Mouse (Mus musculus): ENCODE data around the gene Ccdc60.
"Not testable (repeated sequence)": the region's sequence is repeated elsewhere in the genome, so short reads cannot be mapped to it uniquely, and the experiment has no call there.

The Ccdc60 gene

DNA sequence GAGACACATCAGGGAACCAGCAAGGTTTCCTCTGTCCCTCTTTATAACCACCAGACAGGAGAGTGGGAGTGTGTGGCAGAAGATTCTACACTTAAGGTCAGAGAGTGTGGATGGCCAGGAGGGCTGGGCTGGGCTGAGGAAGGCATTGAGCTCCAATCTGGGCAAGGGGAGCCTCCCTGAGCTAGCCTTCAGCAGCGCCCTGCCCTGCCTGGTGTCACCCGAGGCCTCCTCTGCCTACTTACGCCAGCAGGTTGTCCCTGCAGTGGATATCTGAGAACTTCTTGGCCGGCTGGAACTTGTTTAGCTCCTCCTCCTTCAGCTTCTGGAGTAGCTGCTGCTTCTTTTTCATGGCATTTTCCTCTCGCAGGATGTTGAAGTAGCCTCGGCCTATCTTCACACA is 99.0 kb downstream of the Ccdc60 start:
- DNase-seq, result no peak

DNA sequence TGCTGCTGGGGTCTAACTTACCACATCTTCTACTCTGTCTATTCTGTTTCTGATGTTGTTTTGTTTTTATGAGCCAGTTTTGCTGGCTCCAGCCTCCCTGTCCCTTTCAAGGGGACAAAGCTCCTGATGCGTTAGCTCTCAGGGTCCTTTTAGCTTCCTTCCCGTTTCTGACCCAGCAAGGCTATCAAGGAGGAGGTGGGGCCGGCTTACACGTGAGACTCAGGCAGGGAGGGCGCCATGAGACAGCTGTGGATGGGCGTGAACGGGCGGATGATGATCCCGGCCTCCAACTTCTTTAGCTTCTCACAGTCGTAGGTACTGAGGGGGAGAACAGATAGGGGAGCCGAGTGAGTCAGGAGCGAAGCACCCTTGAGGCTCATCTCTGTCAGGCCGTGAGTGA is 108.2 kb downstream of the Ccdc60 start:
- DNase-seq, result no peak

DNA sequence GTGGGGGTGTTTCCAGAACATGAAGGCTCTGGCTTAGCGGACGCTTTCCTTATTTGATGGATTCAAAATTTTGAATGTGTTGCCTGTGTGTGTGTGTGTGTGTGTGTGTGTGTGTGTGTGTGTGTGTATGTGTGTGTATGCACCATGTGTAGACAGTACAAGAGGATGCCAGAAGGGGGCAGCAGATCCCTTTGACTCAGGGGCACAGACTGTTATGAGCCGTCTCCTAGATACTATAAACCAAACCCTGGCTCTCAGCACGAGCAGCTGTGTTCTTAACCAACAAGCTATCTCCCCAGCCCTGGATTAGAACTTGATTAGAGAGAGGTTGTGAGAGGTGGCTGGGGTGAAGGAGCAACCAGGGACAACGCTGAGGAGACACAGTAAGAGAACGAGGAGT is 117.1 kb downstream of the Ccdc60 start:
- no peak for DNase-seq

DNA sequence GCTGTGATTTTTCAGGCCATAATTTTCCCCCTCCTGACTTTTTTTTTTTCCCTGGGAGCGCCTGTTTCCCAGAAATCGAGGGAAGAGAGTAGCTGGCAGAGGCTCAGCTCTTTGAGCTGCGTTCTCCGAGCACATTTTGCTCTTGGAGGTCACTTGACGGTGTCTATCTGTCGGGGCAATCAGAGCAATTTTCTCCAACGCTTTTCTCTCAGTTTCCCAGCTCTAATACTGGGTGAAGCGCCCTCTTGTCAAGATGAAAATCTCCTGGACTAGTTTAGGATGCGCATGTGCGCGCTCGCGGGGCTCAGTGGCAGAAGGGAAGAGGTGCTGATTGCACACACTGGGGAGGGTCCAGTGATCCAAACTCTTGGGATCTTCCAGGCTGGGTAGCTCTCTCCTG is 121.8 kb downstream of the Ccdc60 start:
- DNase-seq, result no peak

DNA sequence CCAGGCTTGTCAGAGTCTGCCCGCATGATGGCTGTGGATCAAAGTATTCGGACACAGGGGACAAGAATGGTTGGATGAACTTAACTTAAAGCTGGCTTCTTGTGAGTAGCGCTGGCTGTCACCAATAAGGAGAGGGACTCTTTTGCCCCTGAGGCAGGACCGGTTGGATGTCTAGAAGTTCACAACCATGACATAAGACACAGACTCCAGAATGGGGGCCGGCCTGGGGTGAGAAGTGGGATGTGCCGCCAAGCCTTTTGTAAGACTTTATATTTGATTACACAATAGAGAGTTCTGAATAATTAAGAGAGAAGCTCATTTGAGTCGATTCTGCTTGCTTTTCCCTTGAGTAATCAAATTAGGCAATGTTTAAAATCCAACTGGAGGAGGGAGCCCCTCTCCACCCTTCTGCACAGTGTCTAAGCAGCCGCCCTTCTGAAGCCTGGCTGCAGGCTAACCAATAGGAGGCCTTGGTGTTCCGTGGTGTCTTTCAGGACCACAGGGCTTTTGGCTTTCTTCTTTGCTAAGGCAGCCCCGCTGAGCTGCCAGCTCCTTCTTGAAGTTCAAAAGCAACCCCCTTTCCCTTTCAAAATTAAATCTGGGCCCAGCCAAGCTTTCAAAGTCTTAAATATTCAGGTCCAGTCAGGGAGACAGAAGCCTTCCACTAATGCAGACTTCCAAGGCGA is 123.4 kb downstream of the Ccdc60 start:
- DNase-seq, result no peak

DNA sequence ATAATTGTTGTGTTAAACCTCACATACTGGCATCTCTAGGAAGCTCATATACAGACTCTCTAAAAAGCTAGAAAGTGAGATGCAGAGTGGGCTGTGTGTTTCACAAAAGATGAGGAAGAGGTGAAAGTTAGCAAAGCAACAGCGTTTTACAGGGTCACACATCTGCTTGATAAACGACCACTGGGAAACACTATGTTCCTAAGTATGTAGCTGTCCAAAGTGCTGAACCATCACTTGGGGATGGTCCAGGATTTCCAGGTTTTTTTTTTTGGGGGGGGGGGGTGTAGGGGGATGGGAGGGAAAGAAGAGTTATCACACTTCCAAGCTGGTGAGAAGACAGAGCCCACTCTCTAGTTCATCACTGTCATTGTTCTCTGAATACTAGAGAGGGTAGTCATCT is 134.0 kb downstream of the Ccdc60 start:
- no peak for DNase-seq

DNA sequence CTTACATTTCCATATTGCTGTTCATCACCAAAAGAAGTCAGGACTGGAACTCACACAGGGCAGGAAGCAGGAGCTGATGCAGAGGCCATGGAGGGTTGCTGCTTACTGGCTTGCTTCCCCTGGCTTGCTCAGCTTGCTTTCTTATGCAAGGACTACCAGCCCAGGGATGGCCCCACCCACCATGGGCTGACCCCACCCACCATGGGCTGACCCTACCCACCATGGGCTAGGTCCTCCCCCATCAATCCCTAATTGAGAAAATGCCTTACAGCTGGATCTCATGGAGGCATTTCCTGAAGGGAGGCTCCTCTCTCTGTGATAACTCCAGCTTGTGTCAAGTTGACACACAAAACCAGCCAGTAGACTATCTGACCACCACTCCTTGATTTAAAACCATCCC is 142.3 kb downstream of the Ccdc60 start:
- DNase-seq, result not testable (repeated sequence)

DNA sequence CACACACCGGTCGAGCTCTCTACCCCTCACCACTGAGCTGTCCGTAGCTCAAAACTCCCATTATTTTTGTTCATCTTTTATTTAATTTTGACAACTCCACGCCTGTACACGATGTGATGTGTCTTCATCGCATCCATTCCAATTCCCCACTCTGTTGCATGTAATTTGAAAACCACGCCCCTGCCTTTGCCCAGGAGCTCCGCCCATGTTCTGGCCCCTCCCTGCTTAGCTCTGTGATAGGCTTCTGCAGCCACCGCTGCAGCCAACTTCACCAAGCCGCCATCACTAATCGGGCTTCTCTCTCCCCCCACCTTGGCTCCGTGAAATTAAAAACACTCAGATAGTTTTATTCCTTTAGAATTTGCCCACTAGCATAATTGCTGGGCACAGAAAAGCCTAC is 144.1 kb downstream of the Ccdc60 start:
- no peak for DNase-seq

DNA sequence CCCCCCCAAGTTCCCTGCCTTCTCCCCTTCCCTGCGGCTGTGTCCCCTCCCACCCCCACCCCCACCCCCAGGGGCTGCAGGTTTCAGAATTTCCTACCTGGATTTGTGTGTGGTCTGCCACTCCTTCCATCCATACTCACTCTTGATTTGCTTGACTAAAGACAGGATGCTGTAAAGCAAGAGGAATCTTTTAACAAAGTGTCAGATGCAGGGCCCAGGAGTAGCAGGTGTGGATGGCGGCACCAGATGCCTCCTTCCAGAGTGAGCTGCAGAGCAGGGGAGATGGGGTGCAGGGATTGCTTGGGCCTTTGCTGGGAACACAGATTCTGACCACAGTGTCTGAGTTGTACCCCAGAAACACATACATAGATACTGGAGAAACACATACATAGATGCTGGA is 148.1 kb downstream of the Ccdc60 start:
- DNase-seq, result no peak

DNA sequence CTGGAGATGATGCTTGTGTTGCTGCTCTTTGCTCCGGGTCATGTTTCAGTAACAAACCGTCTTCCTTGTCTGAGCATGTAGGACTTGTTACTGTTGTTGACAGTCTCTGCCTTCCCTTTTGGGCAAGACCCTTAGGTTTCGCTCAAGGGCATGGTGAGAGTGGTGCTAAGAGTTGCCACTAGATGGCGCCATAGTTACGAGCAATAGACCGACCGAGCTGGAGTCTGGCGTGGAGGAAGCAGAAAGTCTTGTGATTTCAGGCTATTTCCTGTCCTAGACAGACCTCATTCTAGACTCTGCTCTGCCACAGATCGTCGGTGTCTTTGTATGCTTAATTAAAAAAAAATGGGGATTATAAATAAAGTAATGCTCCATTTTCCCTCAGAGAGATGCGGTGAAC is 165.4 kb downstream of the Ccdc60 start:
- DNase-seq, result peak; percentile 55 to 58

DNA sequence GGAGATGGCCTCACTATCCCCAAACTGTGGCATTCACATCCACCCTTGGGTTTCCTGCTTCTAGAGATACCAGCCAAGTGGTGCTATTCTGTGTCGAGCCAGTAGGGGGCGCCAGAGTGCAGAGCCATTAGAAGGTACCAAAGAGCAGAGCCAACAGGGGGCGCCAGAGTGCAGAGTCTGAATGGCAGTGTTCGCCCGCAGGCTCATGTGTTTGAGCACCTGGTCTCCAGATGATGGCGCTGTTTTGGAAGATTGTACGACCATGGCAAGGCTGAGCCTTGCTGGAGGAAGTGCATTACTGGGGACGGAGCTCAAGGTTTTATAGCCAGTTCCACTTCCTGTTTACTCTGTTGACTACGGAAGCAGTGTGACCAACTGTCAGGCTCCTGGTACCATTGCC is 172.2 kb downstream of the Ccdc60 start:
- DNase-seq, result peak; percentile 15 to 27

DNA sequence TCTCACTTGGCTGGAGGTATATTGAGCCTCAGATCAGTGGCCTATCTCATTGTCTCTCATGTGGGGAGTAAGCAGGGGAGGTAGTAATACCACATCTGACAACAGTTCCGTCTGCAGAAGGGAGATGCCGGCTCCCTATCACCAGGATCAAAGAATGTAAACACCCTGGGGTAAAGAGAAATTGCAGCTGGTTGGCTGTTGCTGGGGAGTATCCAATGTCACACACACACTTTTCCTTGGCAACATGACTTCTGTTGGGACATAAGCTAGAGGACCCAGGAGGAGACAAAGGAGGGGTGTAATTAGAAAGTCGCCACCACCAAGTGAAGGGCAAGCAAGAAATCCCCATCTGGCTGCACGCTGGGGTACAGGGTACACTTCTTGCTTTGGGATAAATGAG is 172.7 kb downstream of the Ccdc60 start:
- DNase-seq, result no peak

DNA sequence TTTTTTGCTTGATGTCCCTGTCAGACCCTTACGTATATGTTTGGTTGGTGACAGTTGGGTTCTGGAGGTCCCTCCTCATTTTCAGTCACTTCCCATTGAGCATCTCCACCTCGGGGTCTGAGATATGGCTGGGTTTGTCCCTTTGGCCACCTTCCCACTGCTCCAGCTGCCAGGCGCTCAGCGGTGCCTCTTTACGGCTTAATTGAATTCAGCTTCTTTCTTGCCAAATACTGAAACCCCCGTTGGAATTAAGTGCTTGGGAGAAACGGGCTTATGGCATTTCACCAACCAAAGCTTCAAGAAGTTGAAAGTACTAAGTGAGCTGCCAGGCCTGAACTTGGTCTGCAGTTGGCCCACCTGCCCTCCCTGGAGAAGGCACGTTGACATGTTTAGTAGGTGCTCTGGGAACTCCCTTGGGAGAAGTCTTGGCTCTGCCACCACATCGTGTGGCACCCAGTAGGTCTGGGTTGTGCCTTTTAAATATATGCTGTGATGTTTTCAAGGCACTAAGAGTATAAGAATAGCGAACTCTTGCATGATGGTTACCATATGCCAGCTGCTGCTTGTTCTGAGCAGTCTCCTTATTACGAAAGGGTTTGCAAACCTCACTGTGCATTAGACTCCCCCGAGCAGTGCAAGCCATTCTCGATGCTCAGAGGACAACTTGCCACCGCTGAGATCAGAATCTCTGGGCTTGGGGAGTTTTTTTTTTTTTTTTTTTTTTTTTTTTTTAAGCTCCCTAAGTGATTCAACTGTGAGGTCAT is 173.5 kb downstream of the Ccdc60 start:
- DNase-seq, result no peak

DNA sequence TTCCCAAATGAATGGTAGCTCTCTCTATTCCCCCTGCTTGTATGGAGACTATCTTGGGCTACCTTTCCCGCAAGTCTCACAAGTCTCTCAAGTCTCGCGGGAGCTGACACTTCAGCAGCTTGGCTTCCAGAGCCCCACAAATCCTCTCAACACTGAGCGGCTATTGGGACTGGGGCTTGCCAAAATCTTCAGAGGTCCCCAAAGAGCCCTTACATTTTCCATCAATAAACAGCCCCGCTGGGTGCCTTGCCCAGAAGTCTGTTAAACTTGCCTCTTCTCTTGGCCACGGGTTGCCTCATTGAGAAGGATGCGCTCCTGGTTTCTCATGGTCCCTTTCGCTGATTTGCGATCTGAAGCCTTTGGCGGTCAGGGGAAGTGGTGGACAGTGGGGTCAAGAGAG is 180.1 kb downstream of the Ccdc60 start:
- DNase-seq, result no peak

DNA sequence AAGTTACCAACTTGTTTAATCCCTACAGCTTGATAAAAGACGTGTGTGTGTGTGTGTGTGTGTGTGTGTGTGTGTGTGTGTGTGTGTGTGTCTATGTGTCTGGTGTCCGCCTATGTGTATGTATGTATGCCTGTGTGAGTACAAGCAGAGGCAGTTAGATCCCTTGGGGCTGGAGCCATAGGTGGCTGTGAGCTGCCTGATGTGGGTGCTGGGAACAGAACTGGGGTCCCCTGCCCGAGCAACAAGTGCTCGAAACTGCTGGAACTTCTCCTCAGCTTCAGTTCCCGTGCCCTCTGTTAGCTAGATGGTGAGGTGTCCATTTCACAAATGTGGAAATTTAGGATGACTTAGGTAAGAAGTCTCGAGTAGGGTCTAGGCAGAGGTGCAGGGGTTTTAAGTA is 204.6 kb downstream of the Ccdc60 start:
- DNase-seq, result no peak

DNA sequence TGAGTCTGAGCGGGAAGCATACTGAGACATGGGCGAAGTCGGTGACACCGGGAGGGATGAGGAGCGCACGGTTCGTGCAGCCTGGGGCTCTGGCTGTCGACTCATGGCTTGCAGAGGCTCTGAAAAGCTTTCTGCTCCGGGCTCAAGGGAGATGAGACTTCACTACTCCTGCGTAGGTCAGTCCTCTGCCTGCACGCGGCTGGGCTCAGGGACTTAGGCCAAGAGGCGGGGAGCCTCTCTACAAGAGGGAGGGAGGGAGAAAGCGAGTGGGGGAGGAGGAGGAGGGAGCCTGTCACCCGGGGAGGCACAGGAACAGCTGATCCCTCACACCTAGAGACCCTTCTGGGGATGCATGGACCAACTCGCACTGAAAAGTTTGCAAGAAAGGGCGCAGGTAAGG is 205.7 kb downstream of the Ccdc60 start, which contains the start of gene Tmem233:
Tmem233 (minus strand) TSS at position 164 of the 400 bp plus-strand sequence.
- DNase-seq, result peak in 1 of 2 experiments; percentile 5

DNA sequence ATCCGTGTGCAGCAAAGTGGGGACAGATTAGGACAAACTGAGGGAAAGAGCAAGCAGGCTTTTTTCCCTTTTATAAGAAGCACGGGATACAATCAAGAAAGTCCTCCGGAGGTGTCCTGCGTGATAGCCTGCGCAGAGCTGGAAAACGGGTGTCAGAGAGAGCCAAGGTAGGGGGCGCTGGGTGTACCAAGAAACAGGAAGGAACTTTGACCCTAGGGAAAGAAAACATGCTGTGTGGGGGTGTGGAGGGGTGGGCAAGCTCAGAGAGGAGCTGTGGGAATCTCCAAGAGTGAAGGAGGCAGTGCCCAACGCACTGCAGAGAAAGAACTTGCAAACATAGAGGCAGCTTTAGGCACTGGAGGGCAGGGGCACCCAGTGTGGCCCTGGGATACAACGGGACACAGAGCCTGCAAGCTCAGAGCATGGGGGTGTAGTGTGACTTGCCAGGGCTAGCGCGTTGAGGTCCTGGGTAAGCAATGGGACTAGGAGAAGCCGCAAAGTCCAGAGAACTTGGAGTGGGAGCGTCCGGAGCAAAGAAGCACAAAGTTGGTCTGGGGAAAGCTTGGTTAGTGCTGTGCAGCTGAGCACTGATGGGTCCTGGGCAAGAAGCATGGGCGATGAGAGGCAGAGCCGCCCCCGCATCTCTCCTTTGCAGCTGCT is 206.4 kb downstream of the Ccdc60 start:
- no peak for DNase-seq

DNA sequence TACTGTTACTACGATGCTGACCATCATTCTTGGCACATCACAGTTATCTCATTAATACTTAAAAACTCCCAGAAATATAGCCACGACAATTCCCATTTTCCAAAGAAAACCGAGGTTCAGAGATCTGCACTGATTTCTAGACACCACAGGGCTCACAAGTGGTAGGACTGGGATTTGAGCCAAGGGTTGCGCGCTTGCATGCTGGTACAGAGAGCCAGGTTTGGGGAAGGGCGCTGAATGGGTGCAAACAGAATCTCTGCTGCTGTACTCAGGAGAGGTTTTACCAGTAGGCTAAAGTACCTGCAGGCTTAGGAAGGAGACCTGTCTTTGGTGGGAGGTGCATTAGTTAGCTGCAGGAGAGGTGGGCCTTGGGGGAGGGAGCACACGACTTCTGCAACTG is 207.2 kb downstream of the Ccdc60 start:
- DNase-seq, result no peak

DNA sequence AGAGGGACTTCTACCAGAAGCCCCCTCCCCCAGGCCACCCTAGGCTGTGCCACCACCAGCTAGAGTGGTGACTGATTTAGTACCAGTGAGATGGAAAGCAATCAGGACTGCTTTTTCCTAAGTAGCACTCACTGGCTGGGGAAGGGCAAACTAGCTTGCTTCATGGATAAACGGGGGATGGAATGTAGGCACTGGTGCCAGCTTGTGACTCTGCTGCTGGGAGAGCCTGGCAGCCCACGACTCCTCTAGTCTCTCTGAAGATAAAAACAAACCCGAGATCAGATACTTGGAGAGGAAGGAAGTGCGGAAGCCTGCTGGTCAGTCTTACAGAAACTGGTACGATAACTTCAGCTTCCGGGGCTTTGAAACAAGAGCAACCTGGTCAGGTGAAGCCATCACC is 208.0 kb downstream of the Ccdc60 start:
- DNase-seq, result no peak

Data from lung, adult 18-20 months (tissue).